Mouse (Mus musculus) urinary bladder, adult 18-20 months (tissue): Measurements from ENCODE around the gene Cox11.
A peak's percentile ranks its signal among the peaks of the same experiment; 100 is the strongest.

Source experiments
- DNase-seq, 2 experiments: peaks; one replicate each; pipeline ENCODE4 v3.0.0; 2022; ENCODE audit warnings: low spot score in 2 of 2, mixed read lengths in 2 of 2

Gene Cox11

DNA sequence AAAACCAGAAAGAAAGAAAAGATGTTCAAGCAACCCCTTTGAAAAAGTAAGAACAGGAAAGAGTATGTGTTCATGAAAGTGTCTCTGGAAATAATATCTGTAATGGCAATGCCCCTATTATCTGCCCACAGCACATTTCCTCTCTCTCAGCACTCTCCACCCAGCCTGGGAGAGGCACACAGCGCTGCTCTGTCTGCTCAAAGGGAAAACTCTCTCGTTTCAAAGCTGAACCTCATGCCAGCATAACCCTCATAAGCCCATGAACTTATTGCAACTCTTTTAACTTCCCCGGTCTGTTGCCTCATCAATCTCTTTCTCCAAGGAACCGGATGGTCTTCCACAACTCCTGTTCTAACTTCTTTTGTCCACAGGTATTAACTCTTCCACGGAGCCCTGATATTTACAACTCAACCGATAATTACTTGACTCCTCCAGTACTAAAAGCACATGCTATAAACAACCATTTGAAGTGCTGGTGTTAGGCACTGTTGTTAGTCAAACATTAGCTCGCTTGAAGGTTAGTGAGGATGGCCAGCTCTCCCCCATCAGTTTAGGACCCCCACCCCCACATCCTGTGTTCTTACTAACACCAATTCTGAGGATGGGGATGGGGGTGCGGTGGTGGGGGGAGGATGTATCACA lies 26.5 kb downstream of the Cox11 start:
- no peak for DNase-seq

DNA sequence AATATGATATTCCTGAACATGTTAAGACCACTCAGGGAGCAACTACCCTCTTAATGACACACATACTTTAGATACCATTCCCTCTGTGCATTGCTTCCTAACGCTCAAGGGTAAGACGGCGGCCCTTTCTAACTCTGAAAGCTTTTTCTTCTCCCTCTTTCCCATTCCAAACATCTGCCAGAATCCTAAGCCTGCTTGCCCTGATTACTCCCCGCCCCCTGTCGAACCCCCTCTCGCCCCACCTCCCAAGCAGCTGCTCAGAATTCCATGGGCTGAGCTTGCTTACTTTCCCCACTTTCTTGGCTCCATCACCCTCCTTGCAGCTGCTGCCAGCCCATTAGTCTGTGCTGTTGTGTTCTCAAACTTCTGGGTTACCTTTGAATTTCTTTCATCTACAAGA lies 27.2 kb downstream of the Cox11 start:
- peak in 1 of 2 experiments; percentile 13 for DNase-seq

DNA sequence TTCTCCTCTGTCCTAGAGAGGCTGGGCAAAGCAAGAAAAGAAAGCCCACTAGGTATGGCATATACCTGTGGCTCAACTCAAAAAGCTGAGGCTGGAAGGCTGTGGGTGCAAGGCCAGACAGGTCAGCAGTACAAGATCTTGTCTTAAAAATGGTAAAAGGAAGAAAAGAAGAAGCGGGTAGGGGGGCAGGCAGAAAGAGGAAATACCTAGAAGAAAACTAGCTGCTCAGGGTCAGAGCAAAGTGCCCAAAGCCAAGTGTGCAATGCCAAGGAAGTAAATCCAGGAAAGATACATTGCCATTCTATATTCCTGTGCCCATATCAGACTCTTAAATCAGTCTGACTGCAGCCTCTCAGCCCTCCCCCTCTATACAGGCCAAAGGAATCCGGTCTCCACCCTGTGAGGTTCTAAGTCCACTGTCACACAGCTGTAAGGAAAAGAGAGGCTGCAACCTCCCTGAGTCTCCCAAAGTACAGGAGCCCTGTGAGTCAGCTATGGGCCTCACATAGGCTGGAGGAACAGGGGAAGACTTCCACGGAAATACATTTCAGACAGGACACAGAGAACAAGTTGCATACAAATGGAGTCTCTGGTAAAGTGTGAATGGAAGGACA lies 28.3 kb downstream of the Cox11 start:
- DNase-seq, result no peak

DNA sequence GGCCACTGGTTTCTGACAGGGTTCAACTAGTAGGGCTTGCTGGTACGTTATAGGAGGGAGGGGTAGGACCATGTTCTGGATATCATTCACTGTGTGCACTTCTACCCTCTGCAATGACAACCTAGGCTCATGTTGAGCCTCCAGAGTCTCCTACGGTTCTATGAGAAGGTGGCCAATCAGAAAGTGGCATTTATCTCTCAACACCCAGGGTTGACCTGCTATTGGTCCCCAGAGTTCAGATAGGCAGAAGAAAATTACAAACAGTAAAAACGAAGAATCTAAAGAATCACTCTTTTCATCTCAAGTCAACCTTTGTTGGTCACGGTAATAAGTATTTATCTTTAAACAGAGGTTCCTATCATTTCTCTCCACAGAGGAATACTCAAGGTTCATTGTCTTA lies 28.9 kb downstream of the Cox11 start:
- no peak for DNase-seq

DNA sequence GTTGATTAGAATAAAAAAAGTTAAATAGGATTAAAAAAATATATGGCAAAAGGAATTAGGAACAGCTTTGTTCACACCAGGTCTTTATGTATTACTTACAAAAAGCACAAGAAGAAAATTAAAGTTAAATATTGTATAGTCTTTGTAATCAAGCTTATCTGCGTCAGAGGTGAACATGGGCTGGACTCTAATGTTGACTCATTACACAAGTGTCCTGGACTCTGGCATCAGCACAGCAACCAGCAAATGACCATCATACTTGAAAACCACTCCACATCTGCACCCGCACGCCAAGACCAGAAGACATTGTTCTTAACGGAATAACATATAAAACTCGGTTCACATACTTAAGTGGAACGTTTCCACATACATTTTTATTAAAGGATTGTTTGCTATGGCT lies 29.4 kb downstream of the Cox11 start:
- no peak for DNase-seq

DNA sequence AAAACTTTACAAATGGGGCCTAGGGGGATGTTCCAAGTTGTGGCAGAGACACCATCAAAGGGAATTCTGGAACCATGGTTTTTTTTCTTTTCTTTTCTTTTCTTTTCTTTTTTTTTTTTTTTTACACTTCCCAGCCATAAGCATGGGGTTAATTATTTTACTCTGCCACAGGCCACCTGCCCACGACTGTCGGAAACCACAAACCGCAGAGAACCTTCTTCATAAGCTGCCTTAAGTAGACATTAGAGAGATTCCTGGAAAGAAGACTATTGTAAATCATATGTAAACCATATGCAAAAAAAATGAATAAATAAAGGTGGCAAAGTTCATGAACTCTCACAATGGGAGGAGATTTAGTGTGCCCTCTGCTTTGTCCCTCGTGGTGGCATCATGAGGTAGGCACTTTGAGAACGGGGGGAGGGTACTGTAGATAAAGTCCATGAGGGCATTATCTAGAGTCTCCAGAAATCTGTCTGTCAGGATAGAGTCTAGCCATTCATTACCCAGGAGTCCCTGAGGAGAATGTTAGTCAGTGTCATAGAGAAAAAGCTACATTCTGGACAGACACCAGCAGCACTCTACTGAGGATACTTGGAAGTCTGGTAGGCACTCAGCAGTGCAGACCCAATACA lies 37.6 kb downstream of the Cox11 start:
- no peak for DNase-seq

DNA sequence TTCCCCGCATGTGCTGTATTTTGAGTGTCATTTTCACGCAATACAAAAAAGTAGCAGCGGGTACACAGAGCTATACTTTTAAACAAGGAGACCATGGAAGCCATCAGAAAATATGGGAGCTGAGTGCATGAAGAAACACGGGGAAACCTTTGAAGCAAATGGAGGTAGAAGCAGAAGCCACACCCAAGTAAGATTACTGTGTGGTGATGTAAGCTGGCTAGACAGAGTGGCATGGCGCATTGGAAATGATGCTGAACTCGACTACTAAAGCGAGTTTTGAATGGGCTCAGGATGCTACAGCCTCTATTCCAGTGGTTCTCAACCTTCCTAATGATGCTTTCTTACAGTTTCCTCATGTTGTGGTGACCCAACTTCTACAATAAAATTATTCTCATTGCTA lies 39.1 kb downstream of the Cox11 start:
- no peak for DNase-seq

DNA sequence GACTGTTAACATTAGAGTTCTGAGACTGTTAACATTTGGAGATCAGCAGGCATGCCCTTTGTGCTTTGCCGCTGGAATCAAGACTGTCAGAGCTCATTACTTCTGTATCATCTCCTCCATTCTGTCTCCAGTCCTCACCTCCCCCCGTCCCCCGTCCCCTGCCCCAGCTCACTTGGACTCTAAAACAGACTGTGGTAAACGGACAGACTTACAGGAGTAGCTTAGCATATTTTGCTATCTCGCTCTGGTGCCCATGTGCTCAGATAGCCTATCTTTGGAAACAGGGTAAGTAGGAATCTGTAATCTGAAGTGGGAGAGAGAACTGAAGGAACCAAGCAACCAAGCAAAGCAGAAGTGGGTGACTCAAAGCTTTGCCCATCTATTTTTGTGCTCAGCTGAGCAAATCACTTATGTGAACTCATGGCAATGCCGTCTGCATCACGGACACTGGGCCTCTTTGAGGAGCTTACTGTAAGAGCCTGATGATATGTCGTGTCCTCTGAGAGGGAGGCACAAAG lies 39.9 kb downstream of the Cox11 start:
- no peak for DNase-seq

DNA sequence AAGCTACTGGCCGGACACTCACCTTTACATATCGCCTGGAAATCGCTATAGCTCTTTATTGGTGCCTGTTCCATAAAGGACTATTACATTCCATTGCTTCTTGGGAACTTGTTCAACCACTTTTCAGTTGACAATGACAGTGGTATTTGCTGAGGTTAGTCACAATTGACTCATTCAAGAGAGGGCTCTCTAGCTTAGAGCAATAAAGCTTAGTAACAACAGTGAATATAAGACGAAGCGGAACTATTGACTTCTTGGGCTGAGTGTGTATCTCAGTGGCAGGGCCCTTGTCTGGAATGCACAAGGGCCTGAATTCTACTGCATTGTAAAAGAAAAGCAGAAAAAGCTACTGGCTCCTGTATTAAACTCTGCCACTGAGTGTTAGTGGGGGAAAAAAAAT lies 40.6 kb downstream of the Cox11 start:
- no peak for DNase-seq

DNA sequence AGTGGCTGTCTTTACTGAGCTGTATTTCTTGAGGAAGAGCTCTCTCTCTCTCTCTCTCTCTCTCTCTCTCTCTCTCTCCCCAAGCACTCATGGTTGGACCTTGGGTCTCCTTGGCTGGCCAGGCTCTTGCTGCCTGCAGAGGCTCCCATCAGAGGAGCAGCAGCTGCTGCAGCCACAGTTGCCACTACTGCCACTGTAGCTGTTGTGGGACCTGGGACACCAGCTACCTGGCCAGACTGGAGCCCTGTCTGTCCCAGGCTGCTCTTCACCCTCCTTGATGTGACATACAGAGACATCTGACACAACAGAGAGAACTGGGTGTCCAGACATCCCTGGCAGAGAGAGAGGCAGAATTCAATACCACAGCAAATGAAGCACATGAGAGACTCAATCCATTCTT lies 43.2 kb downstream of the Cox11 start:
- no peak for DNase-seq

DNA sequence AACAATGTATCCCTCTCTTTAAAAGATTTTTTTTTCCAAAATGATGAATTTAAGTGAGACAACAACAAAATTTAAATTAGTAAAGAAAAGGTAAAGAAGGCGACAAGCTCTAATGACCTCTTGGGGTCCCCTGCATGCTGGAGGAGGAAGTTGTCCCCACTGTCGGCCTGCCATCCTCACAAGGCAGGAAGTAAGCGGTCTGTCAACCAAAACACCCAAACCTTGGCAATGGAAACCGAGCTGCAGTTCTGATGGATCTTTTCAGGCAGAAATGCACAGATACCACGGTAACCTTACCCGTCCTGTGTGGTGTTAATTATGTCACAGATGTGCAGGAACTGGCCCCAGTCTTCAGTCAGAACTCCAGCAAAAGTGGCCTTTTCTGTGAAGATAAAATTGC lies 46.8 kb downstream of the Cox11 start:
- DNase-seq, result no peak

DNA sequence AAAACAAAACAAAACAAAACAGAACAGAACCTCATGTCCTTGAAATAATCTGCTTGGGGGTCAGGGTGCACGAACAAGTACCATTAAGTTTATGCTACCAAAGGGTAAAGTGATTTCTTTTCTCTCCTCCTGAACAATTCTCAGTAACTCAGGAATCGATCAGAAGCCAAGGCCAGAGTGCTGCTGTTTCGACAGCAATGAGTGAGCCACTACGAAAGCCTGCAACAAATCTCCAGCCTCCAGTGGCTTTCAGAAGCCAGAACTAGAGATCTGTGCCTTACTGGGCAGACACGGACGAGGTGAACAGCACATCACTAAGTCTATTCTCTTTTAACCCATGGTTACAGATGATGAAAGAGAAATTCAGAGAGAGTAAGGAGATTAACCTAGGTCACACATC lies 47.2 kb downstream of the Cox11 start:
- no peak for DNase-seq

DNA sequence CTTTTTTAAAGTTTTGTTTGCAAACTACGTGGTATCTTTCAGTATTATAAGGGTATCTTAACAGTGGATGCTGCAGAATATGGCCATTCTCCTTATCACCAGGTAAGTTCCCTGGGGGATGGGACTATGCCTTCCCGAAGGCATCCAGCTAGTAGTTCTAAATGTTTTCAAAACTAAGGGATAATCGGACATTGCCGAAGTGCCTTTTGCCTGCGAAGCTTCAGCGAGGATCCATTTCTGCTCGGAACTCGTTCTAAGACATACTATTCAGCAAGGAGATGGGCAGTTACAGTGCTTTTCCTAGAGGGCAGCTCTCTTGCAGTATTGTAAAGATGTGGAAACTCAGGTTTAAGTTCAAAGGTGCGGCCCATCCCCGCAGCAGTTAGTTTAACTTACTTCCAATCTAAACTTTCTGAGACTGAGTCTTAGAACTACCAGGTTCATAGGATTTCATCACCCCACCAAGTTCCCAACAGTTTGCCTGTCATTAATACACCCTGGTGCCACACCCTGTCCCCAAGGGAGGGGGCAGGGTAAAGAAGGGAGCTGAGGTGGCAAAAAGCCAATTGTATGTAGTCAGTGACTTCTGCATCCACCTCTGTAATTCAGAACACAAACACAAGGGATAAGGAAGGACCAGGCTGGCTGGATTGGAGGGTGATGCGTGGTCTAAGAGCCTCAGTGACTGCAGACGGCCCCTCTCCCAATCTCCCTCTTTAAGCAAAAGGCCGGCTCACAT lies 48.5 kb downstream of the Cox11 start:
- peak in 1 of 2 experiments; percentile 14 for DNase-seq

DNA sequence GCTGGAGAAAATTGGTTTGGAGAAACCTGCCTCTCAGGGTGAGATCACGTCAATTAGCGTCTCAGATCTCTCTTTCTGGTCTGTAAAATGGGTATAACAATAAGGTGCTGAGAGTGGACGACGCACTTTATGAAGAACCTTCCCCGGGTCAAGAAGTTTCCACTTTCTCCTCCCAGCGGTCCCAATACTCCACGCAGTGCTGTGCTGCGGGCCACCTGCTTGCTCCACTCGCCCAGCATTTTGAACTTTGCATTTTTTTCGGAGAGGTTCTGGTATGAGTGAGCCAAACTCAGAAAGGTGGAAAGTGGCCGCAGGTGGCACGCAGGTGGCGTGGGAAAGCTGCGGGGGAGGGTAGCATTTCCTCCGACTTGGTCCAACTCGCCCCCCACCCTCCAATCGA lies 49.1 kb downstream of the Cox11 start:
- no peak for DNase-seq

DNA sequence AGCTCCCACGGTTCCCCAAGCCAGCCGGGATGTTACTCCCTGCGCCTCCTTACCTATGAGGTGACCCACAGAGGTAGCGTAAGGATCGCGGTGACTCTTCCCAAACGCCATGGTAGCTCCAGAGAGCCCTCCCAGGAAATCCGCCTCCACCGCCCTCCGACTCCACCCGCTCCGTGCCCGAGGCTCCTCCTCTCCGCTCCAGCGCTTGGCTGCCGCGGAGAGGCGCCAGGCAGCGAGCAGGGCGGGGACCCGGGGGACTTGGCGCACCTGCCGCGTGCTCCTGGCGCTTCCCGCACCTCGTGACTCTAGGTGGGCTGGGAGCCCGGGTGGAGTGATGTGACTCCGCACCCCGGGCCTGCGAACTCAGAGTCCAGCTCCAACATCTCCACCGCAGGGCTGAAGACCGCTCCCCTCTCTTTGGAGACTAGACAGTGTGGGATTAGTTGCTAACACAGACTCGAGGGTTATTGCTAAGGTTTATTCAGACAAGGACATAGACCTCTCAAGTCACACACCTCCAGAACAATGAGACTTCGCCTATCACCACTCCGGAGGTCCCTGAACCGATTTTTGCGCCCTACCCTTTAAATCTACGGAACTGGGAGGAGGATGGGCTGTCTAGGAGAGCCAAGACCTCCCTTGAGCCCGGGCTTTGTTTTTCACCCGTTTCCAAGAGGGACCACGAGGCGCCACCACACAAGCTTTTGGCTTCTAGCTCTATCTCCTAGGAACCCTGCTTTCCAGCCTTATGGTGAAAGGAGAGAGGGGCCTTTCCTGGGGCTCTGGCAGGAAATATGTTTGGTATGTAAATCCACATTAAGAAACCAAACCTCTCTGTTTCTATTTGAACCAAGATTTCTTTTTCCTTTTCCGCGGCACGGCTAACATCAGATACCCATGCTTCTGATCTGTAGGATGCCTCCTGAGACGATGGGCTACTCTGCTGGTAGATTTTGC lies 49.8 kb downstream of the Cox11 start, which contains the start of gene Tom1l1:
Gene Tom1l1 (minus strand): TSS at position 907 of the 957 bp plus-strand sequence.
- peak; percentile 66 to 70 for DNase-seq

DNA sequence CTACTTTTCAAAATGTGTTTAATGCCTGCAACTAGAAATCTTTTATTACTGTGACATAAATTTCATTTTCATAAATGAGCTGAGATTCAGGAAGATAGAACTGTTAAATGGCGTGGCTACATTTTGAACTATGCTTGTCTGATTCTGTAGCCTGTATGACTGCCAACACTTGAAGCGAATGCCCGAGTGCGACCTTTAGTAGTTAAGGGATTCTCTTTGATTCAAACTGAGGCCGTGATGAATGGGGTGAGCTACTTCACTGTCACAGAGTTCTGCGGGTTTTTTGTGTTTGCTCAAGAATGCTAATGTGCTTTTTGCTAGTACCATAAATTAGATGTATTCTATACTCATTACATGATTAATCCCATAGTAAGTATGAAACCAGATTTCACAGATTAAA lies 52.4 kb downstream of the Cox11 start:
- no peak for DNase-seq

DNA sequence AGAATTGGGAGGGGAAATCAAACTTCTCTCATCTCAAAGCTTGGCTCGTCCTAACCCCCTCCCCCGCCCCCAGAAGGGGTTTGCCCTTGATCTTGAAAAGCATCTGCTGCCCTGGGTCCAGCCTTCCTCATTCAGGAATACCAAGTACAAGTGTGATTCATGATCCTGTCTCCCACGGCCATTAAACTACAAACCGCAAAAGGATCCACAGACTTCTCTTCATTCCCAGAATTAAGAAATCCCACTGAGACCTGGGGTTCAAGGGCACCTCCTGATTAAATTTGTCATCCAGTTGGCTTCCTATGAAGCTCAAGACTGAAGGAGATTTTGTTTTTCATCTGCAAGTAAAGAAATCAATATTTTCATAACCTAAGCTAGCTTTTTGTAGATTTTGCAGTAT lies 56.2 kb downstream of the Cox11 start:
- no peak for DNase-seq
